Mouse (Mus musculus): ENCODE results near the gene Pcnx2. TPM values are rescaled to one million over a fixed set of nuclear protein-coding genes. Genes with fewer than 3 reads are reported as not detected.

Gene Pcnx2
- polyA plus RNA-seq, 1 experiment from 2014 or later, result 0.27 TPM

DNA sequence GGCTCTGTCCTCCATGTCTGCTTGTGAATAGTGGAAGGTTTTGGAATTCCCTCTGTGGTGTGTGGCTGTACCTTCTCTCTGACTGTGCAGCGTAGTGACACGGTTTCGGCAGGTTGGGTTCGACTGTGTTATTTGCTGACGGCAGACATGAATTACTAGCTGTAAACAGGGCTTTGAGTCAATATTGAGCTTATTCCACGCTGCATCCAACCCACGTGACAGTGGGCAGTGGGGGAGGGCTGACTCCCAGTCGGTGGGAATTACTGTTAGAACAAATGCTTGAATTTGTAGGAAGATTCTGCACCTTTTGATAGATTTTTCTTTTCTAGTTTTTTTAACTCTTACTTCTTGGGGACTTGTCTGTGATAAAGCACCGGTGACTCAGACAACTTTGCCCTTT, 16.3 kb upstream of the Pcnx2 start:
- Histone ChIP-seq H3K36me3 (no peaks in the 10 kb centered on the region), H3K27ac (no peak overlapping the region), H3K4me2 (no peak overlapping the region), H3K9ac (no peak overlapping the region), H3K4me3 (replicated peaks) (no peak overlapping the region), H3K9me3 (no peaks in the 10 kb centered on the region), H3K4me1 (peaks cover 21% of the 10 kb centered on the region), H3K27me3 (replicated peaks) (peaks cover 25% of the 10 kb centered on the region)
- no peak for ATAC-seq (ENCODE audit: insufficient read depth, low FRiP score, low read depth)
- WGBS, result 61% methylated on average over 9 of the region's 9 CpGs

DNA sequence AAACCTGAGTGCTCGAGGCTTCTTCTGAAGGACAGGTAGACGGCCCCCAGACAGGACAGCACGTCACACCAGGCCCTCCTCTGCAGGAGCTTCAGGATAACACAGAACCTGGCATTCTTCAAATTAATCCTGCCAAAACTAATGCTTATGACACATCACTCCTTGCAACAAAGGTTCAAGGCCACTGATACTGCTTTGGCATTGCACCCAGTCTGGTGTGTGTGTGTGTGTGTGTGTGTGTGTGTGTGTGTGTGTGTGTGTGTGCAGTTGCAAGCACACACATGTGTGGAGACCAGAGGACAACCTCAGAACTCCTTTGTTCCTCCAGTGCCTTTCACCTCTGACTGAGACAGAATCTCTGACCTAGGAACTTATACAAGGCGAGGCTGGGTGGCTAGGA, 15.1 kb upstream of the Pcnx2 start:
- H3K4me2 ChIP-seq, result no peak overlapping the region
- ATAC-seq (ENCODE audit: insufficient read depth, low FRiP score, low read depth), result no peak
- H3K36me3 ChIP-seq, result no peaks in the 10 kb centered on the region
- H3K9me3 ChIP-seq, result no peaks in the 10 kb centered on the region
- no peak overlapping the region for H3K27ac ChIP-seq
- no peak overlapping the region for H3K9ac ChIP-seq
- 76% methylated on average over 4 of the region's 4 CpGs for WGBS
- no peak overlapping the region for H3K4me3 ChIP-seq (replicated peaks)
- peaks cover 33% of the 10 kb centered on the region for H3K27me3 ChIP-seq (replicated peaks)
- peaks cover 21% of the 10 kb centered on the region for H3K4me1 ChIP-seq

DNA sequence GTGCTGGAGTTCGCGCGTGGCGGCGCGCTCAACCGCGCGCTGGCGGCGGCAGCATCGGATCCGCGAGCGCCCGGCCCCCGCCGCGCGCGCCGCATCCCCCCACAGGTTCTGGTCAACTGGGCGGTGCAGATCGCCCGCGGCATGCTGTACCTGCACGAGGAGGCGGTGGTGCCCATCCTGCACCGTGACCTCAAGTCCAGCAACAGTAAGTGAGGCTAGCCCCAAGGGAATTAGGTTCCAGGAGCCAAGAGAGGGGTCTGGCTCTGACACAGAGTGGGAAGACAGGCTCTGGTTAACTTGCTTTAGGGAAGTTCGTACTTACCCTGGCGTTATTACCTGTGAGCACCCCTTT, 13.1 kb upstream of the Pcnx2 start:
- H3K27ac ChIP-seq, result no peak overlapping the region

DNA sequence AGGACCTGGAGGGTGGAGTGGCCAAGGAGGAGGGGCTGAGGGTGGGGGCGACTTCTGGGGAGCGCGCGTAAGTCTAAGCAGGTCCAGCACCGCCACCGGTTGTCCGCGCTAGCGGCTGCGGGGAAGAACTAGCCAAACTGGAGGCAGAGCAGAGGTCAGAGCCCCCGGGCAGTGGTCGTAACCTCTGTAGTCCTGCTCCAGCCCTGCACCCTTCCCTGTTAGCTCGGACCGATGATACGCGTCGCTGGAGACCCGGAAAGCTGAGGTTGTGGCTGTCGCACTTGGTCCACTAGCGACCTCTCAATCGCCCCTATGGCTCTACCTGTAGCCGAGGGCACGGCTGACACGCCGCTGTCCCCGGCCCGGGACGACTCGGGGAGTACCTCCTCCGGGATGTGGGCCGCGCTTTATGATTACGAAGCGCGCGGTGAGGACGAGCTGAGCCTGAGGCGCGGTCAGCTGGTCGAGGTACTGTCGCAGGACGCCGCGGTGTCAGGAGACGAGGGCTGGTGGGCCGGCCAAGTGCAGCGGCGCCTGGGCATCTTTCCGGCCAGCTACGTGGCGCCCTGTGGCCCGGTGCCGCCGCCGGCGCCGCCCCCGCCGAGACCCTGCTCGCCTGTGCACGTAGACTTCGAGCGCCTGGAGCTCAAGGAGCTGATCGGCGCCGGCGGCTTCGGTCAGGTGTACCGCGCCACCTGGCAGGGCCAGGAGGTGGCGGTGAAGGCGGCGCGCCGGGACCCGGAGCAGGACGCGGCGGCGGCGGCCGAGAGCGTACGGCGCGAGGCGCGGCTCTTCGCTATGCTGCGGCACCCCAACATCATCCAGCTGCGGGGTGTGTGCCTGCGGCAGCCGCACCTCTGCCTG, 12.5 kb upstream of the Pcnx2 start, which contains the start of gene Map3k21:
Gene Map3k21, plus strand, starts transcription at position 86 of the 864 bp plus-strand sequence.
- Histone ChIP-seq H3K36me3 (no peaks in the 10 kb centered on the region), H3K4me1 (peaks cover 21% of the 10 kb centered on the region), H3K27me3 (replicated peaks) (peaks cover 33% of the 10 kb centered on the region), H3K9me3 (no peaks in the 10 kb centered on the region), H3K4me2 (peak within 1 kb of the TSS; percentile 98), H3K9ac (peak within 1 kb of the TSS; percentile 46), H3K27ac (peak within 1 kb of the TSS; percentile 66), H3K4me3 (replicated peaks) (peak within 1 kb of the TSS; percentile 53)
- ATAC-seq (ENCODE audit: insufficient read depth, low FRiP score, low read depth), result 0 out of 2 replicates have a peak, but pooled peaks have one; percentile 12
- under 1% methylated on average over 93 of the region's 93 CpGs for WGBS

More for the DNA sequence above, 13.1 kb upstream of the Pcnx2 start:
- 2% methylated on average over 31 of the region's 31 CpGs for WGBS
- H3K9ac ChIP-seq, result peak overlapping the region; percentile 46
- H3K4me3 ChIP-seq (replicated peaks), result peak overlapping the region; percentile 53
- H3K27me3 ChIP-seq (replicated peaks), result peaks cover 33% of the 10 kb centered on the region
- no peaks in the 10 kb centered on the region for H3K36me3 ChIP-seq
- H3K9me3 ChIP-seq, result no peaks in the 10 kb centered on the region
- peaks cover 21% of the 10 kb centered on the region for H3K4me1 ChIP-seq
- no peak for ATAC-seq (ENCODE audit: insufficient read depth, low FRiP score, low read depth)
- peak overlapping the region; percentile 98 for H3K4me2 ChIP-seq

DNA sequence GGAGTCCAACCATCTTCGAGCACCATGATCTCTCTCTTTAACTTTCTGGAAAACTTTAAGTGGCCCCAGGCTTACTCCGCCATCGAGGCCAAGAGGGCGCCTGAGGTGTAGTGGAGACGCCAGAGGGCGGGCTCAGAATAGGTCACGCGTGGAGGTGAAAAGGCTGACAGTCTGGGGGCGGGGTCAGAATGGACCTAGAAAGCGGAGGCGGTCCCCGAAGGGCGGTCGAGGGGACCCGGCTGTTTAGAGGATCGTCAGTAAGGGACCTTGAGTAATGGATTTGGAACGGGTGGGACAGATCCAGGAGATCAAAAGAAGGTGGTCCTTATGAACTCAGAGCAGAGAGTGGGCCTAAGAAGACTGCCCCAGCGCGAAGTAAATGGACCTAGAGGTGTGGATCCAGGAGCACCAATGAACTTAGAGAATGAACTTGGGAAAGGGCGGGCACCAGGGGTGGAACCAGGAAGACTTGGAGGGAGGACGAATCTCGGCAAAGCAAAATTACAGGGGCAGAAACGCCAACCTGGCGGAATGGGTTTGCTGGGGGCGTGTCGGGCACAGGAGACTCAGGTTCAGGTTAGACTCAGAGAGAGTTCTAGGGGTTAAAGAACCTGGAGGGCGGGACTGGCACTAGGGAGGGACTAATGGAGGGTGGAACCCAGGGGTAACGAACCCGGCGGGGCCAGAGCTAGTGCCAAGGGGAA, 11.7 kb upstream of the Pcnx2 start:
- Histone ChIP-seq H3K4me3 (replicated peaks) (peak overlapping the region; percentile 53), H3K9ac (peak overlapping the region; percentile 46; the same call in 1 of the 2 replicates), H3K9me3 (no peaks in the 10 kb centered on the region), H3K27me3 (replicated peaks) (peaks cover 33% of the 10 kb centered on the region), H3K4me1 (peaks cover 21% of the 10 kb centered on the region), H3K36me3 (no peaks in the 10 kb centered on the region), H3K4me2 (peak overlapping the region; percentile 98), H3K27ac (peak overlapping the region; percentile 66; the same call in 1 of the 2 replicates)
- ATAC-seq (ENCODE audit: insufficient read depth, low FRiP score, low read depth), result peak; percentile 90
- 5% methylated on average over 30 of the region's 30 CpGs for WGBS

DNA sequence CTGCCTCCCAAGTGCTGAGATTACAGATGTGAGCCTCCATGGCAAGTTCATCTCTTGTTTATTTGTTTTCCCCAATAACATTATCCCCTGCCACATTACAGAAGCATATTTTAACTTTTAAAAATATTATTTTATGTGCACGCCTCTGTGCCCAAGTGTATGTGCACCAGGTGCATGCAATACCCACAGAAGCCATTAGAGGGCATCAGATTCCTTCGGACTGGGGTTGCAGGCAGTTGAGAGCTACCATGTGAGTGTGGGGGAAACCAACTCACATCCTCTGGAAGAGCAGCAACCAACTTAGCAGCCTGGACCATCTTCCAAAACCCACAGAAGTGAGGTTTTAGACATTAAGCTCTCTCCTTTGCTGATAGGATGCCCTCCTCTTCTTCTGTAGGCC, 9.2 kb upstream of the Pcnx2 start:
- 72% methylated on average over 2 of the region's 2 CpGs for WGBS
- Histone ChIP-seq H3K27ac (no peak overlapping the region), H3K27me3 (replicated peaks) (peaks cover 33% of the 10 kb centered on the region), H3K9me3 (no peaks in the 10 kb centered on the region), H3K4me1 (peaks cover 21% of the 10 kb centered on the region), H3K4me2 (no peak overlapping the region), H3K9ac (no peak overlapping the region), H3K4me3 (replicated peaks) (no peak overlapping the region), H3K36me3 (no peaks in the 10 kb centered on the region)
- no peak for ATAC-seq (ENCODE audit: insufficient read depth, low FRiP score, low read depth)

DNA sequence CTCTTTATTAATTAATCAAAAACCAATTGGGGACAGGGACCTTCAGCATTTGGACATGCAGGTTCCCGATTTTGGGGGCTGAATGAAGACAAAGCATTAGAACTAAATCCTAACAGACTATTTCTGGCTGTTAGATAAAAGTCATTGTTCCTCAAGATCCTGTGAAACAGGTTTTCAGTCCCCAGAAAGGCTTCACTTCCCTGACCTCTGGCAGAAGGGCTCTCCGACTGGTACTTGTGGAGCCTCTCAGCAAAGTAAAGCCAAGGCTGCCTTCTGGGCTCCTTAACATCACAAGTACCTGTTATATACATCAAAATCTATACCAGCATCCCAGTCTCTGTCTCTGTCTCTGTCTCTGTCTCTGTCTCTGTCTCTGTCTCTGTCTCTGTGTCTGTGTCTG, 7.2 kb upstream of the Pcnx2 start:
- ATAC-seq (ENCODE audit: insufficient read depth, low FRiP score, low read depth), result no peak
- Histone ChIP-seq H3K4me3 (replicated peaks) (no peak overlapping the region), H3K9ac (no peak overlapping the region), H3K4me1 (peaks cover 9% of the 10 kb centered on the region), H3K27me3 (replicated peaks) (peaks cover 18% of the 10 kb centered on the region), H3K36me3 (no peaks in the 10 kb centered on the region), H3K27ac (no peak overlapping the region), H3K9me3 (no peaks in the 10 kb centered on the region), H3K4me2 (no peak overlapping the region)
- 53% methylated on average over 2 of the region's 2 CpGs for WGBS

DNA sequence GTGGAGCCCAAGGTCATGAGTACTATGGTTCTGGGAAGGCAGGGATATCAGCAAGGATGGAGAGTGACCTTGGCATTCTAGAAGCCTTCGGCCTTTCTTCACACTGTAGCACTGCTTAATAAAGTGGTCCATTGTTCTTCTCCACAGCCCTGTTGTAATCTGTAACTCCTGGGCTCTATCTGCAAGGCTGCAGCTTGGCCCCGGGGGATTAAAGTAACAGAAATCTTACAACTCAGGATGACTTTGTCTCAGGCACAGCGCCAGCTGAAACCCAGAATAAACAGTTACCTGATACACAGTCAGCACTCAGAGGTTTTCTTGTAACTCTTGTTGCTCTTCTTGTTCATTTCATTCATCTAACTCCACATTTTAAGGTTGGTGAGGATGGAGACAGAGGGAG, 4.4 kb upstream of the Pcnx2 start:
- no peak overlapping the region for H3K4me3 ChIP-seq (replicated peaks)
- H3K9me3 ChIP-seq, result no peaks in the 10 kb centered on the region
- H3K27me3 ChIP-seq (replicated peaks), result peaks cover 14% of the 10 kb centered on the region
- H3K4me1 ChIP-seq, result peaks cover 5% of the 10 kb centered on the region; the same call in 1 of the 2 replicates
- ATAC-seq (ENCODE audit: insufficient read depth, low FRiP score, low read depth), result no peak
- H3K9ac ChIP-seq, result no peak overlapping the region
- no peak overlapping the region for H3K4me2 ChIP-seq
- no peak overlapping the region for H3K27ac ChIP-seq
- no peaks in the 10 kb centered on the region for H3K36me3 ChIP-seq
- WGBS, result 34% methylated on average over 3 of the region's 3 CpGs

DNA sequence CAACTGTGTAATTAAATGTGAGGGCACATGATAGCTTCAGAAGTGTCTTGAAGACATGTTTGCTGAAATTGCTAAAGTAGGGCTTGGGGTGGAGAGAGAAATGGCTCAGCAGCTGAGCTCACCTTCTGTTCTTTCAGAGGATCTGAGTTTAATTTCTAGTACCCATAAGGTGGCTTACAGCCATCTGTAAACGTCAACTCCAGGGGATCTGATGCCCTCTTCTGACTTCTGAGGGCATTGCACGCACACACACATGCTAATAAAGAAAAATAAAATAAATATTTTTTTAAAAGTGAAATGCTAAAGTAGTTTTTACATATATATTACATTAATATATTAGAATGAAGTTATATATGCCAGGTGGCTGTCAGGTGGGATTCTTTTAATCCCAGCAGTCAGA, 3.0 kb upstream of the Pcnx2 start:
- Histone ChIP-seq H3K9me3 (no peaks in the 10 kb centered on the region), H3K27me3 (replicated peaks) (peaks cover 22% of the 10 kb centered on the region), H3K36me3 (no peaks in the 10 kb centered on the region), H3K9ac (no peak overlapping the region), H3K4me1 (peaks cover 5% of the 10 kb centered on the region; the same call in 1 of the 2 replicates), H3K4me3 (replicated peaks) (no peak overlapping the region), H3K27ac (no peak overlapping the region), H3K4me2 (no peak overlapping the region)
- ATAC-seq (ENCODE audit: insufficient read depth, low FRiP score, low read depth), result no peak
- WGBS, result 30% methylated on average over 2 of the region's 2 CpGs

DNA sequence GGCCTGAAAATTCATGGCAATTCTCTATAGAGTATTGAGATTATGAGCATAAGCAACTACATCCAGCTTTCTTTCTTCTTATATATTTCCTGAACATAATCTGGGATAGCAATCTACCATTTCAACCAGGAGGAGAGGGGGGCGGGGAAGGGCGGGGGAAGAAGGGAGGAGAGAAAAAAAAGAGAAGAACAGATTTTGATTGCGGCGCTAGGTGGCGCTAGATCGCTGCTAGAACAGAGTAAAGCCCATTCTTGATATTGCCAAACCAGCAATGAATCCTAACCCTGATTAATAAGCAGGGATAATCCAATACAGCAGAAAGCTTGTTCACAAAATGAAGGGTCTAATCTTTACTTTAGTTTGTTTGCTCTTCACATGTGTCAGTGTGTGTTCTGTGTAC, 782 bp upstream of the Pcnx2 start:
- Histone ChIP-seq H3K4me2 (no peak overlapping the region), H3K4me3 (replicated peaks) (no peak overlapping the region), H3K27me3 (replicated peaks) (peaks cover 22% of the 10 kb centered on the region), H3K9me3 (no peaks in the 10 kb centered on the region), H3K36me3 (no peaks in the 10 kb centered on the region), H3K9ac (no peak overlapping the region), H3K4me1 (peaks cover 5% of the 10 kb centered on the region; the same call in 1 of the 2 replicates), H3K27ac (no peak overlapping the region)
- no peak for ATAC-seq (ENCODE audit: insufficient read depth, low FRiP score, low read depth)
- WGBS, result 0% methylated on average over 6 of the region's 6 CpGs

DNA sequence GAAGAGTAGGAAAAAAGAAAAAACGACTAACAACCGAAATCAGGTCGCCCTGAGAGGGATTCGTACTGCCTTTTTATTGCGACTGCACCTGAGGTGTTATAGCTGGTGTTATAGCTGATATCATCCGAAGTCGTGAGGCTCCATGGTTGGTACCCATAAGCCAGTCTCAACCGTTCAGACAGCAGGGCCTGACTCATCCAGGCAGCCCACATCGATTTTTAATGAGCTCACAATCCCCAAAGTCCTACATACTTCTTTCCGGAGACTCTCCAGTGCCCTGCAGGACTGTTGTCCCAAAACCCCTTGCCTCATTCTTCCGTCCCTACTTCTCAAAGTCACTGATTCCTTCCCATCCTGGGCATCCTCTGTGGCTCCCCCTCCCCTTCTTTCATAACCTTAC, 729 bp downstream of the Pcnx2 start:
- Histone ChIP-seq H3K9me3 (no peaks in the 10 kb centered on the region), H3K36me3 (no peaks in the 10 kb centered on the region), H3K27me3 (replicated peaks) (peaks cover 22% of the 10 kb centered on the region), H3K4me2 (no peak overlapping the region), H3K4me3 (replicated peaks) (no peak overlapping the region), H3K27ac (no peak overlapping the region), H3K4me1 (peaks cover 5% of the 10 kb centered on the region; the same call in 1 of the 2 replicates), H3K9ac (no peak overlapping the region)
- WGBS, result 59% methylated on average over 11 of the region's 11 CpGs
- ATAC-seq (ENCODE audit: insufficient read depth, low FRiP score, low read depth), result no peak

DNA sequence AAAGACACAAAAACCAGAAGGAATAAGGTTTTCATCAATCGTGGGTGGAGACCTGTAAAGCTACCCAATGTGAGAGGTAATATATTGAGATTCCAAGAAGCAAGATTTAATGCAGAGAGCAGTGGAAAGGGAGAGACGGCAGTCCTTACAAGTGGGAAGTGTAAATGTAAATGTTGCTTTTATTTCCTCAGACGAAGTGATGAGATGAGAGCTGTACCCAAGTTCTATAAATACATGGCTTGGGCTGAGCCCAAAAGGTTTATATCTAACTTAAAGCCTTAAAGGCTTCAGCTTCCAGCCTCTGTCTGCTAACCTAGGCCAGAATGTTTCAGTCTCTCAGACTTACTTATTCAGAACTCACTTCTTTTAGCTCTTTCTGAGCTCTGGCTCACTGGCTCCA, 8.2 kb downstream of the Pcnx2 start:
- H3K4me3 ChIP-seq (replicated peaks), result no peak overlapping the region
- no peak overlapping the region for H3K27ac ChIP-seq
- no peaks in the 10 kb centered on the region for H3K27me3 ChIP-seq (replicated peaks)
- ATAC-seq (ENCODE audit: insufficient read depth, low FRiP score, low read depth), result no peak
- no peaks in the 10 kb centered on the region for H3K36me3 ChIP-seq
- no peaks in the 10 kb centered on the region for H3K4me1 ChIP-seq
- H3K4me2 ChIP-seq, result no peak overlapping the region
- 55% methylated on average over 3 of the region's 3 CpGs for WGBS
- no peak overlapping the region for H3K9ac ChIP-seq
- no peaks in the 10 kb centered on the region for H3K9me3 ChIP-seq

All from stomach, embryonic 15.5 days (tissue).